Mouse (Mus musculus) testis, adult 2 months (tissue): ENCODE measurements around the gene Hsp90ab1. TPM values are rescaled to one million over a fixed set of nuclear protein-coding genes. Genes with fewer than 3 reads are reported as not detected.

ENCODE experiments used
- H3K27ac ChIP-seq: fragments of 200-500 bp; 2 replicates; pipeline ENCODE4 v1.5.1; 2012; ENCODE audit warnings: low read depth, low read length; ENCODE audit not compliant: control insufficient read depth, insufficient read depth
- H3K27me3 ChIP-seq: fragments of 200-500 bp; 2 replicates; pipeline ENCODE4 v1.6.1; 2012; ENCODE audit warnings: mild to moderate bottlenecking, low read length, moderate library complexity; ENCODE audit not compliant: control insufficient read depth, insufficient read depth
- H3K36me3 ChIP-seq: fragments of 200-500 bp; 2 replicates; pipeline ENCODE4 v1.6.1; 2012; ENCODE audit warnings: mild to moderate bottlenecking, low read length; ENCODE audit not compliant: control insufficient read depth, insufficient read depth
- H3K4me1 ChIP-seq: fragments of 200-500 bp; 2 replicates; pipeline ENCODE4 v1.6.1; 2012; ENCODE audit warnings: low read length; ENCODE audit not compliant: control insufficient read depth, insufficient read depth
- H3K4me3 ChIP-seq: fragments of 200-500 bp; 2 replicates; pipeline ENCODE4 v1.5.1; 2012; ENCODE audit warnings: low read depth, mild to moderate bottlenecking, low read length, moderate library complexity, mixed read lengths; ENCODE audit not compliant: control insufficient read depth
- CTCF ChIP-seq: fragments of 200-500 bp; IDR thresholded peaks from 2 replicates; pipeline ENCODE4 v1.5.1; 2012; ENCODE audit warnings: low read depth, mild to moderate bottlenecking, inconsistent platforms, low read length, moderate library complexity; ENCODE audit not compliant: control insufficient read depth, insufficient read depth, insufficient replicate concordance
- POLR2A ChIP-seq: fragments of 200-500 bp; IDR thresholded peaks from 2 replicates; pipeline ENCODE4 v1.6.1; 2012; ENCODE audit warnings: low read depth, mild to moderate bottlenecking, inconsistent platforms, low read length, moderate library complexity; ENCODE audit not compliant: control insufficient read depth
- polyA plus RNA-seq: library from polyadenylated mRNA; depleted of rRNA; stranded (reverse); fragments of >200 nt; gene quantifications from 2 replicates; pipeline ENCODE4 v1.2.3, GENCODE M21; 2012

Gene Hsp90ab1
- polyA plus RNA-seq, 1 experiment: 109 TPM

- Histone ChIP-seq H3K4me1 (peaks cover 30% of the 10 kb centered on the region), H3K27ac (no peak overlapping the region)
These were observed 24.2 kb downstream of the Hsp90ab1 start for GRCm38 (mm10) chr17:45548541-45549512.

GRCm38 (mm10) chr17:45547461-45548190 is 25.4 kb downstream of the Hsp90ab1 start:
- Histone ChIP-seq H3K4me3 (no peak overlapping the region), H3K4me1 (peaks cover 30% of the 10 kb centered on the region), H3K27me3 (peaks cover 4% of the 10 kb centered on the region; the same call in 1 of the 2 replicates), H3K27ac (no peak overlapping the region), H3K36me3 (no peaks in the 10 kb centered on the region)
- TF ChIP-seq CTCF (no peak), POLR2A (no peak)

More at GRCm38 (mm10) chr17:45548541-45549512, 24.2 kb downstream of the Hsp90ab1 start:
- Histone ChIP-seq H3K36me3 (no peaks in the 10 kb centered on the region), H3K27me3 (peaks cover 4% of the 10 kb centered on the region; the same call in 1 of the 2 replicates), H3K4me3 (peak overlapping the region; percentile 34; the same call in 1 of the 2 replicates)
- TF ChIP-seq CTCF: no peak
- no peak for TF ChIP-seq POLR2A

GRCm38 (mm10) chr17:45546941-45547340 is 26.1 kb downstream of the Hsp90ab1 start:
- H3K36me3 ChIP-seq: no peaks in the 10 kb centered on the region
- no peak for TF ChIP-seq CTCF
- TF ChIP-seq POLR2A: no peak
- H3K4me1 ChIP-seq: peaks cover 28% of the 10 kb centered on the region
- peaks cover 4% of the 10 kb centered on the region; the same call in 1 of the 2 replicates for H3K27me3 ChIP-seq
- no peak overlapping the region for H3K4me3 ChIP-seq
- H3K27ac ChIP-seq: no peak overlapping the region

GRCm38 (mm10) chr17:45545278-45545961 is 27.7 kb downstream of the Hsp90ab1 start:
- no peak overlapping the region for H3K27ac ChIP-seq

GRCm38 (mm10) chr17:45544873-45545277 is 28.2 kb downstream of the Hsp90ab1 start:
- Histone ChIP-seq H3K36me3 (no peaks in the 10 kb centered on the region), H3K4me3 (peak overlapping the region; percentile 25), H3K27ac (no peak overlapping the region), H3K27me3 (peaks cover 4% of the 10 kb centered on the region; the same call in 1 of the 2 replicates), H3K4me1 (peaks cover 24% of the 10 kb centered on the region)
- no peak for TF ChIP-seq POLR2A
- no peak for TF ChIP-seq CTCF

More at GRCm38 (mm10) chr17:45545278-45545961, 27.7 kb downstream of the Hsp90ab1 start:
- TF ChIP-seq POLR2A (no peak), CTCF (no peak)
- Histone ChIP-seq H3K27me3 (peaks cover 4% of the 10 kb centered on the region; the same call in 1 of the 2 replicates), H3K4me3 (peak overlapping the region; percentile 25), H3K4me1 (peaks cover 26% of the 10 kb centered on the region), H3K36me3 (no peaks in the 10 kb centered on the region)

- Histone ChIP-seq H3K4me1 (peaks cover 29% of the 10 kb centered on the region), H3K4me3 (peak overlapping the region; percentile 25), H3K36me3 (no peaks in the 10 kb centered on the region), H3K27ac (no peak overlapping the region), H3K27me3 (peaks cover 4% of the 10 kb centered on the region; the same call in 1 of the 2 replicates)
- TF ChIP-seq POLR2A (no peak), CTCF (no peak)
These were observed 28.8 kb downstream of the Hsp90ab1 start for GRCm38 (mm10) chr17:45544001-45544872.

GRCm38 (mm10) chr17:45543115-45543514 is 30.0 kb downstream of the Hsp90ab1 start:
- Histone ChIP-seq H3K27ac (no peak overlapping the region), H3K27me3 (no peaks in the 10 kb centered on the region), H3K36me3 (no peaks in the 10 kb centered on the region), H3K4me1 (peaks cover 27% of the 10 kb centered on the region), H3K4me3 (no peak overlapping the region)
- TF ChIP-seq CTCF: no peak
- TF ChIP-seq POLR2A: no peak
